Mouse (Mus musculus) lung, adult 2 months (tissue): ENCODE measurements around the gene Cenpf. TPM values are rescaled to one million over a fixed set of nuclear protein-coding genes. Genes with fewer than 3 reads are reported as not detected.
"Not testable (repeated sequence)": the region's sequence is repeated elsewhere in the genome, so short reads cannot be mapped to it uniquely, and the experiment has no call there.

Experiments
- DNase-seq: peaks from one replicate; pipeline ENCODE4 v3.0.0; 2022
- H3K4me1 ChIP-seq: fragments of 200-500 bp; 2 replicates; pipeline ENCODE4 v1.6.1; 2011; ENCODE audit warnings: low read length; ENCODE audit not compliant: control insufficient read depth, insufficient read depth
- H3K4me3 ChIP-seq: fragments of 200-500 bp; replicated peaks from 2 replicates; pipeline ENCODE3; 2011; ENCODE audit warnings: low read depth, mild to moderate bottlenecking, control low read depth, low read length; ENCODE audit errors: extremely low read depth
- CTCF ChIP-seq: fragments of 200-500 bp; IDR thresholded peaks from 2 replicates; pipeline ENCODE4 v1.5.1; 2011; ENCODE audit warnings: mild to moderate bottlenecking, low read length, control low read depth; ENCODE audit not compliant: insufficient read depth
- POLR2A ChIP-seq: fragments of 200-500 bp; IDR thresholded peaks from 2 replicates; pipeline ENCODE4 v1.6.1; 2011; ENCODE audit warnings: low read depth, mild to moderate bottlenecking, control low read depth, low read length, borderline replicate concordance; ENCODE audit errors: extremely low read depth
- WGBS: fragments of 180-500 bp; shearing (Covaris S2); methylation state at CpG from one replicate; pipeline ENCODE4 v1.1.7; 2018; 5-methylcytosine and 5-hydroxymethylcytosine counted together
- polyA plus RNA-seq: library from polyadenylated mRNA; depleted of rRNA; stranded (reverse); fragments of >200 nt; gene quantifications from 2 replicates; pipeline ENCODE4 v1.2.3, GENCODE M21; 2012

The Cenpf gene
- polyA plus RNA-seq, 1 experiment: 0.86 TPM

DNA sequence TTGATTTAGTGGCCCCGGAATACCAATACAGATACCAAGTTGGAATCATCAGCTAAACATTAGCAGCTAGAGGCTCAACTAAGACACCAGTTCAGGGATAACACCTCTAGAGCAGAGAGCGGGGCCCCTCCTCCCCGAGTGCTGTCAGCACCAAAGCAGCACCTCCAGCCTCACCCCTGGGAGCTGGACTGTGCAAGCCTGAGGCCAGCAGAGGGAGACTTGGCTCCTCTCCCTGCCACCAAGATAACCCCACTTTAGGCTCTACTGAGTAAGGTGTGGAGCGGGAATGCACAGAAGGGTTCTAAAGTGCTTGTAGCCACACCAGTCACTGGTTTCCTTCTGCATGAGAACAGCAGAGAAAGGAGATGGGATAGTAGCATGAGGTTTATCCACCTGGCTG, 10.5 kb upstream of the Cenpf start:
- H3K4me1 ChIP-seq: no peaks in the 10 kb centered on the region
- no peak for DNase-seq
- no peak for TF ChIP-seq POLR2A
- no peak for TF ChIP-seq CTCF
- no peak overlapping the region for H3K4me3 ChIP-seq
- WGBS: 55% methylated on average over 4 of the region's 4 CpGs

DNA sequence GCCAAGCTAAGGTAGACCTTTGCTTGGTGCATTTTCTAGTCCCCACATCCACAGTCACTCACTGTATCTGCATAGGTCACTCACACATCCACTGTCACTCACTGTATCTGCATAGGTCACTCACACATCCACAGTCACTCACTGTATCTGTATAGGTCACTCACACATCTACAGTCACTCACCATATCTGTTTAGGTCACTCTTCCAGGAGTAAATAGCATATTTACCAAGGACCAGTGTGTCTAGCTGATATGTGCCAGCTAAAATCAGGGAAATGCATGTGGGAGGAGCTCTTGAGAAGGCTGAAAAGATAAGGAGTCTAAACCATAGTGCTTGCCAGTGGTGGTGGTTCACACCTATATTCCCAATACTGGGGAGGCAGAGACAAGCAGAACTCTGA, 7.4 kb upstream of the Cenpf start:
- Histone ChIP-seq H3K4me1 (no peaks in the 10 kb centered on the region), H3K4me3 (no peak overlapping the region)
- DNase-seq: no peak
- TF ChIP-seq CTCF (no peak), POLR2A (no peak)

DNA sequence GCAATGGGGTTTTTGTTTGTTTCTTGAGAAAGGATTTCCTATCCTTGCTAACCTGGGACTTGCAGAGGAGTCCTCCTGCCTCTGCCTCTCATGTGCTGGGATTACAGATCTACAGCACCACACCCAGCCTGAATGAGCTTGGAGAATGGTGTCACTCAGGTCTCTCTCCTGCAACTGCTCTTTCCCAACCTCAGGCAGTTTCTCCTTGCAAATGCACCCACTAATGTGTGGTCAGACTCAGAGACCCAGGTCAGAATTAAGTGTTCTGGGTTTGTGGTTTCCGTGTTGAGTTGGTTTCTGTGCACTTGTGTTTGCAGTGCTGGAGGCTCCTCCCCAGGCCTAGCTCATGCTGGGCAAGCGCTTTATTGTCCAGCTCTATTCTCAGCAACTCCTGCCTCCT, 6.5 kb upstream of the Cenpf start:
- Histone ChIP-seq H3K4me1 (no peaks in the 10 kb centered on the region), H3K4me3 (no peak overlapping the region)
- 69% methylated on average over 2 of the region's 2 CpGs for WGBS
- DNase-seq: no peak
- TF ChIP-seq CTCF (no peak), POLR2A (no peak)

DNA sequence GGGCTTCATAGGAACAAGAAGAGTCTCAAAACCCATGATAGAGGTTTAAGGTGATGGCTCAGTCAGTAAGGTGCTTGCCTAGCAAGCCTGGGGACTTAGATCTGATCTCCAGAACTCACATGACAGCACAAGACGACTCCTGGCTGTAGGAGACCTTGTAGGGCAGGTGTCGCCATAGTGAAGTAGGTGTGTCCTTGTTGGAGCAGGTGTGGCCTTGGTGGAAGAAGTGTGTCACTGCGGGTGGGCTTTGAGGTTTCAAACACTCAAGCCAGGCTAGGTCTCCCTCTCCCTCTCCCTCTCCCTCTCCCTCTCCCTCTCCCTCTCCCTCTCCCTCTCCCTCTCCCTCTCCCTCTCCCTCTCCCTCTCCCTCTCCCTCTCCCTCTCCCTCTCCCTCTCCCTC, 4.6 kb upstream of the Cenpf start:
- DNase-seq, H3K4me3 ChIP-seq, H3K4me1 ChIP-seq: not testable (repeated sequence)
- WGBS: 32% methylated on average over 3 of the region's 3 CpGs

GRCm38 (mm10) chr1:189689050-189689833, 1.4 kb upstream of the Cenpf start:
- H3K4me3 ChIP-seq: no peak overlapping the region
- no peak for DNase-seq
- 36% methylated on average over 4 of the region's 4 CpGs for WGBS
- TF ChIP-seq CTCF (no peak), POLR2A (no peak)
- peaks cover 2% of the 10 kb centered on the region for H3K4me1 ChIP-seq

DNA sequence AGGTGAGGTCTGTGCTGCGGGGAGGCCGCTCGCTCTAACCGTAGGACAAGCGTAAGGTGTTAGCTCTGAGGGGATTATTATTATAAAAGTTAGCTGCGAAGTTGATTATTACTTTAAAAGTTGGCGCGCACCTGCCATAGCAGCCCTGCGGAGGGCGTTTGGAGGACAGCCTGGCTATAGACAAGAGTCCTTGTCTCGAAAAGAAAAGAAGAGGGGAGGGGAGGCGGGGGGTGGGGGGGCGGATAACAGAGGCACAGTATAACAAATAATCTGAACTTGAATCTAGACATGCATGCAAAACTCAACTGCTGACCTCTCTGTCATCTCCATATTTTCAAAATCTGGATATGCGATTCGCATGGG, 483 bp upstream of the Cenpf start:
- Histone ChIP-seq H3K4me3 (peak overlapping the region; percentile 77), H3K4me1 (peaks cover 2% of the 10 kb centered on the region)
- TF ChIP-seq CTCF (no peak), POLR2A (no peak)
- no peak for DNase-seq
- WGBS: under 1% methylated on average over 15 of the region's 15 CpGs

DNA sequence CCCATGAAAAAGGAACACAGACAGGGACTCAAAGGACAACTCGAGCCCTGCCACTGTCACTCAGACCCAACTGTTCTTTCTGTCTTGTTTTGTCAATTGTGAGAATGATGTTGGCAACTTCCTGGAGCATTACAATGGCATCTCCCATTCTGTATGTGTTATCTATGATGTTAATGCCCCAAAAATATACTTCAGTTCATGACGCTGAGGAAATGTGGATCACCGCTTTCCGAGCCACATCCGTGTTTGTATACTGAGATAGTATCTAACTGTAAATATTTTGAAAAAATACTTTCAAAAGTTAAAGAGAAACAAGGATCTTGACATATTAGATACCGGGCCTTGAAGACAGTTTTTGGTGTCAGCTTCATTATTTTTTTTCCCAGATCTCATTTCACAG, 1.9 kb downstream of the Cenpf start:
- no peak overlapping the region for H3K4me3 ChIP-seq
- 55% methylated on average over 6 of the region's 6 CpGs for WGBS
- peaks cover 2% of the 10 kb centered on the region for H3K4me1 ChIP-seq
- TF ChIP-seq POLR2A: no peak
- no peak for TF ChIP-seq CTCF
- DNase-seq: no peak

- WGBS: 89% methylated on average over 9 of the region's 9 CpGs
- Histone ChIP-seq H3K4me1 (peaks cover 2% of the 10 kb centered on the region), H3K4me3 (no peak overlapping the region)
- no peak for DNase-seq
- TF ChIP-seq CTCF: no peak
- TF ChIP-seq POLR2A: no peak
Observed at GRCm38 (mm10) chr1:189684786-189685415, 3.0 kb downstream of the Cenpf start.

GRCm38 (mm10) chr1:189679555-189679954, 8.3 kb downstream of the Cenpf start:
- no peaks in the 10 kb centered on the region for H3K4me1 ChIP-seq
- WGBS: 92% methylated on average over 3 of the region's 3 CpGs
- no peak for DNase-seq
- H3K4me3 ChIP-seq: no peak overlapping the region
- TF ChIP-seq CTCF (no peak), POLR2A (no peak)

DNA sequence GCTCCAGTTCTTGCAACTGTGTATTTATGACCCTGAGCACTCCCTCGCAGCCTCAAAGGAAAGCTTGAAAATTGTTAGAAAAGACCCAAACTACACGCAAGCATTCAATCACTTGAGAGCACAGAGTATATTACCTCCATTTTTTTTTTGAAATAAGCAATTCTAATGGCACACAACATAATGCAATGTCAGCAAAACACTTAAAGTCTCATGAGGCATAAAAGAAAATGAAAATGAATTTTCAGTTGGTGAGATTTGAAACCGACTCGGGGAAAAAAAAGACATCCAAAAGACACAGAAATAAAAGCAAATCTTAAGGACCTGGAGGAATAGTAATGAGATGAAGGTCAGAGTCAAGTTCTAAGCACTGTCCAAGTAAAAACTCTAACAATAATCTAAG, 11.9 kb downstream of the Cenpf start:
- no peak overlapping the region for H3K4me3 ChIP-seq
- H3K4me1 ChIP-seq: no peaks in the 10 kb centered on the region
- 87% methylated on average over 4 of the region's 4 CpGs for WGBS
- TF ChIP-seq POLR2A: no peak
- TF ChIP-seq CTCF: no peak
- DNase-seq: no peak
